Mouse (Mus musculus): Measurements from ENCODE around the gene Vars. TPM values are rescaled to one million over a fixed set of nuclear protein-coding genes. Genes with fewer than 3 reads are reported as not detected.

Vars gene
- polyA plus RNA-seq, 1 experiment from 2014 or later, result 222 TPM

- Histone ChIP-seq H3K27me3 (ENCODE audit: low read depth, poor library complexity, severe bottlenecking) (no peaks in the 10 kb centered on the region), H3K27ac (peak overlapping the region; percentile 95), H3K36me3 (peaks cover 43% of the 10 kb centered on the region), H3K9me3 (replicated peaks) (no peaks in the 10 kb centered on the region), H3K4me3 (peak overlapping the region; percentile 76), H3K4me1 (peaks cover 61% of the 10 kb centered on the region)
- peak; percentile 75 for DNase-seq (ENCODE audit: low spot score)
- under 1% methylated on average over 21 of the region's 21 CpGs for WGBS
These were observed 50.6 kb downstream of the Vars start for GRCm38 (mm10) chr17:35051156-35052086.

GRCm38 (mm10) chr17:35052271-35052798 is 51.5 kb downstream of the Vars start:
- DNase-seq (ENCODE audit: low spot score), result no peak
- H3K36me3 ChIP-seq, result peaks cover 52% of the 10 kb centered on the region
- H3K27me3 ChIP-seq (ENCODE audit: low read depth, poor library complexity, severe bottlenecking), result no peaks in the 10 kb centered on the region
- H3K4me3 ChIP-seq, result peak overlapping the region; percentile 76
- peaks cover 53% of the 10 kb centered on the region for H3K4me1 ChIP-seq
- H3K9me3 ChIP-seq (replicated peaks), result no peaks in the 10 kb centered on the region
- H3K27ac ChIP-seq, result peak overlapping the region; percentile 95; the same call in 1 of the 2 replicates
- 84% methylated on average over 12 of the region's 12 CpGs for WGBS

- WGBS, result 95% methylated on average over 7 of the region's 7 CpGs
- no peak overlapping the region for H3K4me3 ChIP-seq
- H3K4me1 ChIP-seq, result peaks cover 40% of the 10 kb centered on the region
- H3K27ac ChIP-seq, result no peak overlapping the region
- H3K27me3 ChIP-seq (ENCODE audit: low read depth, poor library complexity, severe bottlenecking), result no peaks in the 10 kb centered on the region
- peaks cover 72% of the 10 kb centered on the region for H3K36me3 ChIP-seq
- DNase-seq (ENCODE audit: low spot score), result no peak
- H3K9me3 ChIP-seq (replicated peaks), result no peaks in the 10 kb centered on the region
These were observed 55.1 kb downstream of the Vars start for GRCm38 (mm10) chr17:35055691-35056495.

- H3K4me3 ChIP-seq, result no peak overlapping the region
These were observed 56.3 kb downstream of the Vars start for GRCm38 (mm10) chr17:35057090-35057489.

GRCm38 (mm10) chr17:35058316-35058715 is 57.5 kb downstream of the Vars start:
- Histone ChIP-seq H3K9me3 (replicated peaks) (no peaks in the 10 kb centered on the region), H3K4me1 (peaks cover 31% of the 10 kb centered on the region), H3K4me3 (peak overlapping the region; percentile 78), H3K27ac (peak overlapping the region; percentile 96), H3K27me3 (ENCODE audit: low read depth, poor library complexity, severe bottlenecking) (peaks cover 11% of the 10 kb centered on the region), H3K36me3 (peaks cover 83% of the 10 kb centered on the region)
- 61% methylated on average over 9 of the region's 9 CpGs for WGBS
- no peak for DNase-seq (ENCODE audit: low spot score)

More at GRCm38 (mm10) chr17:35057090-35057489, 56.3 kb downstream of the Vars start:
- 83% methylated on average over 3 of the region's 3 CpGs for WGBS
- H3K9me3 ChIP-seq (replicated peaks), result no peaks in the 10 kb centered on the region
- H3K27me3 ChIP-seq (ENCODE audit: low read depth, poor library complexity, severe bottlenecking), result peaks cover under 1% of the 10 kb centered on the region; the same call in 1 of the 2 replicates
- H3K27ac ChIP-seq, result no peak overlapping the region
- peaks cover 83% of the 10 kb centered on the region for H3K36me3 ChIP-seq
- H3K4me1 ChIP-seq, result peaks cover 37% of the 10 kb centered on the region
- no peak for DNase-seq (ENCODE audit: low spot score)

GRCm38 (mm10) chr17:35058911-35059892 is 58.4 kb downstream of the Vars start, which contains the start of gene Ddah2:
TSS of gene Ddah2 (plus strand) at chr17:35059035.
- Histone ChIP-seq H3K4me3 (peak within 1 kb of the TSS; percentile 78), H3K36me3 (peaks cover 80% of the 10 kb centered on the region), H3K27me3 (ENCODE audit: low read depth, poor library complexity, severe bottlenecking) (peaks cover 20% of the 10 kb centered on the region), H3K9me3 (replicated peaks) (no peaks in the 10 kb centered on the region), H3K4me1 (peaks cover 33% of the 10 kb centered on the region), H3K27ac (peak within 1 kb of the TSS; percentile 96)
- WGBS, result under 1% methylated on average over 57 of the region's 57 CpGs
- DNase-seq (ENCODE audit: low spot score), result peak; percentile 95

GRCm38 (mm10) chr17:35060071-35060470 is 59.3 kb downstream of the Vars start:
- whole genome bisulfite sequencing, result 29% methylated on average over 14 of the region's 14 CpGs
- Histone ChIP-seq H3K27ac (peak overlapping the region; percentile 96), H3K4me3 (peak overlapping the region; percentile 78), H3K36me3 (peaks cover 72% of the 10 kb centered on the region), H3K4me1 (peaks cover 42% of the 10 kb centered on the region), H3K27me3 (ENCODE audit: low read depth, poor library complexity, severe bottlenecking) (peaks cover 27% of the 10 kb centered on the region), H3K9me3 (replicated peaks) (no peaks in the 10 kb centered on the region)
- DNase-seq (ENCODE audit: low spot score), result no peak

- Histone ChIP-seq H3K36me3 (peaks cover 64% of the 10 kb centered on the region), H3K27me3 (ENCODE audit: low read depth, poor library complexity, severe bottlenecking) (peaks cover 35% of the 10 kb centered on the region), H3K4me1 (peaks cover 49% of the 10 kb centered on the region), H3K9me3 (replicated peaks) (no peaks in the 10 kb centered on the region), H3K4me3 (peak overlapping the region; percentile 78), H3K27ac (no peak overlapping the region)
- no peak for DNase-seq (ENCODE audit: low spot score)
- WGBS, result 60% methylated on average over 22 of the region's 22 CpGs
These were observed 60.0 kb downstream of the Vars start for GRCm38 (mm10) chr17:35060737-35061297.

GRCm38 (mm10) chr17:35061299-35061698 is 60.5 kb downstream of the Vars start:
- Histone ChIP-seq H3K36me3 (peaks cover 59% of the 10 kb centered on the region), H3K4me3 (peak overlapping the region; percentile 18; the same call in 1 of the 2 replicates), H3K9me3 (replicated peaks) (no peaks in the 10 kb centered on the region), H3K27ac (no peak overlapping the region), H3K27me3 (ENCODE audit: low read depth, poor library complexity, severe bottlenecking) (peaks cover 39% of the 10 kb centered on the region), H3K4me1 (peaks cover 52% of the 10 kb centered on the region)
- WGBS, result 81% methylated on average over 8 of the region's 8 CpGs
- DNase-seq (ENCODE audit: low spot score), result no peak

- no peaks in the 10 kb centered on the region for H3K9me3 ChIP-seq (replicated peaks)
- H3K4me1 ChIP-seq, result peaks cover 47% of the 10 kb centered on the region
- H3K27ac ChIP-seq, result no peak overlapping the region
- peaks cover 39% of the 10 kb centered on the region for H3K36me3 ChIP-seq
- H3K27me3 ChIP-seq (ENCODE audit: low read depth, poor library complexity, severe bottlenecking), result peaks cover 61% of the 10 kb centered on the region
- no peak overlapping the region for H3K4me3 ChIP-seq
- no peak for DNase-seq (ENCODE audit: low spot score)
- WGBS, result 95% methylated on average over 3 of the region's 3 CpGs
These were observed 62.7 kb downstream of the Vars start for GRCm38 (mm10) chr17:35063466-35063865.

GRCm38 (mm10) chr17:35064378-35064877 is 63.6 kb downstream of the Vars start:
- Histone ChIP-seq H3K9me3 (replicated peaks) (no peaks in the 10 kb centered on the region), H3K27ac (peak overlapping the region; percentile 21; the same call in 1 of the 2 replicates), H3K4me1 (peaks cover 44% of the 10 kb centered on the region), H3K4me3 (peak overlapping the region; percentile 50), H3K27me3 (ENCODE audit: low read depth, poor library complexity, severe bottlenecking) (peaks cover 67% of the 10 kb centered on the region), H3K36me3 (peaks cover 39% of the 10 kb centered on the region)
- no peak for DNase-seq (ENCODE audit: low spot score)
- 29% methylated on average over 10 of the region's 10 CpGs for WGBS
